Mouse (Mus musculus): ENCODE measurements at regions not wholly inside any gene's neighbourhood (a gene's known extent, or its start where the extent isn't known, plus 50 kb on each side); places are given as distances from the start of the nearest gene placed in this dataset.

DNA sequence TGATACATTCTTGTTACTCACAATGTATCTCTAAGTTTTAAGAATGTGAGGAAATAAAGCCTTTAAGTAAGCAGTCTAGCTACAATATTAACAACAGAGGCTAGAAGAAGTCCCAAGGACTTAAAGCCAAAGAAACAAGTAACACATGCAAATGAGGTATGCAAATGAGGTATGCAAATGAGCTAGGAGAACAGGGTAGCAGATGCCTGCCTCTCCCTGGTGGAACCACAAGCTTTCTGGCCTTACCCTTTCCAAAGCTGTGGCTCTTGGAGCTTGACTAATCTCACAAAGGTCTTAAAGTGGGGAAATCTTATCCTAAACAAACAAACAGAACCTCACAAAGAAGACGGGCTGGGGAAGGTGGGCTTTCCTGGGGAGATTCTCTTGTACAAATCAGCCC, 322.1 kb downstream of the Setd4 start:
- DNase-seq (ENCODE audit: low read depth, low spot score), result peak; percentile 17

GRCm38 (mm10) chr16:93272636-93273035, 331.2 kb downstream of the Setd4 start:
- DNase-seq (ENCODE audit: low read depth, low spot score), result no peak

- DNase-seq (ENCODE audit: low read depth, low spot score), result no peak
Measured at GRCm38 (mm10) chr16:93272146-93272545, 331.7 kb downstream of the Setd4 start.

GRCm38 (mm10) chr16:93264061-93264585, 339.7 kb downstream of the Setd4 start:
- DNase-seq (ENCODE audit: low read depth, low spot score), result no peak

GRCm38 (mm10) chr16:93263141-93263815, 340.6 kb downstream of the Setd4 start:
- no peak for DNase-seq (ENCODE audit: low read depth, low spot score)

- DNase-seq (ENCODE audit: low read depth, low spot score), result peak; percentile 54
Measured at GRCm38 (mm10) chr16:93246825-93247224, 357.0 kb downstream of the Setd4 start.

DNA sequence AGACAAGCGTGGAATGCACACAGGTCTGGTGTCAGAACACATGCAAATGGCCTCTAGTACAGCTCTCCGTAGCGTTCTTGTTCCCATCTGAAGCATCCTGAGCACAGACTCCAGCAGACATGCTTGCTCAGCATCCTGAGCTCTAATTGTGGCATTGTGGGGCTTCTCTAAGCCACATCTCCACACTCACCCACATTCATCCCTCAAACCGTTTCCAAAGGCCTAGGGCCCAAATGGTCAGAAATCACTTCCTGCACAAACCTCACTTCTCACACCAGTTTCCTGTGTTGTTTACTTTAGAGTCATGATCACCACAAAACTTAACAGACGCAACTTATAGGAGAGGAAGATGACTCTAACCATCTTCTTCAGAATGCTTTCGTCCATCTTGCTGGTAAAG, 358.1 kb downstream of the Setd4 start:
- DNase-seq (ENCODE audit: low read depth, low spot score), result no peak

- no peak for DNase-seq (ENCODE audit: low read depth, low spot score)
Measured at GRCm38 (mm10) chr16:93238898-93239297, 365.0 kb downstream of the Setd4 start.

GRCm38 (mm10) chr16:93238326-93238725, 365.5 kb downstream of the Setd4 start:
- no peak for DNase-seq (ENCODE audit: low read depth, low spot score)

DNA sequence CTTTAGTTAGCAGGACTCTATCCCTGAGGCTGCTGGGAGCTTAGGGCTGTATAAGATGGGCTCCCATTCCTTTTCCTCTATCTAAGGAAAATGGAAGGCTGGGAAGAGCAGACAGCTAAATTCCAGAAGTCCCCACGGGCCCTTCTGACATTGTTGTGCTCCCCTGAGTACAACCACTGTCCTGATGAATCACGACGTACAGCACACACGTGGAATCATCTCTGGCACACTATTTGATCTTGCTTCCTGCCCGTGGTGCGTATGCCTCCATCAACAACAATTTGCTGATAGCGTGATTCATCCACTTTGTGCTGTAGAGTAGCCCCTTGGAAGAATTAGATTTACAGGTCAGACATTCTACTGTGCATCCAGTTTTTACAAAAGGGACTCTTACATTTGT, 378.2 kb downstream of the Setd4 start:
- DNase-seq (ENCODE audit: low read depth, low spot score), result no peak

- no peak for DNase-seq (ENCODE audit: low read depth, low spot score)
Measured at GRCm38 (mm10) chr16:93225196-93225595, 378.7 kb downstream of the Setd4 start.

GRCm38 (mm10) chr16:93219731-93220130, 384.1 kb downstream of the Setd4 start:
- DNase-seq (ENCODE audit: low read depth, low spot score), result no peak

DNA sequence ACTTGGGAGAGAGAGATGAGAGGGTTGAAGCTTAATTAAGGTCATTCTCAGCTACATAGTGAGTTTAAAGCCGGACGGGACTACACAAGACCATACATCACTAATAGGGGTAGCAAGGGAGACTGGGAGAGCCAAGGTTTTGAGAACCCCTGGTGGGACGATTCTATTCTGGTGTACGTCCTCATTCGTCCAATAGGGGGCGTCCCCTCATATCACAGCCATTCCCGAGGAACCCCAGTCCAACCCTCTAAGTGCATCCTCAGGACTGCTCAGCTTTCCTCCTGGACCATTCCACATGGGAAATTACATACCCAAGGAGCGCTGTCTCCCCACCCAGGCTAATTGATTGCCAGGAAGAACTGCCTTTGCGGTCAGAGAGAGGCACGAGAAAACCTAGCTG, 385.5 kb downstream of the Setd4 start:
- no peak for DNase-seq (ENCODE audit: low read depth, low spot score)

DNA sequence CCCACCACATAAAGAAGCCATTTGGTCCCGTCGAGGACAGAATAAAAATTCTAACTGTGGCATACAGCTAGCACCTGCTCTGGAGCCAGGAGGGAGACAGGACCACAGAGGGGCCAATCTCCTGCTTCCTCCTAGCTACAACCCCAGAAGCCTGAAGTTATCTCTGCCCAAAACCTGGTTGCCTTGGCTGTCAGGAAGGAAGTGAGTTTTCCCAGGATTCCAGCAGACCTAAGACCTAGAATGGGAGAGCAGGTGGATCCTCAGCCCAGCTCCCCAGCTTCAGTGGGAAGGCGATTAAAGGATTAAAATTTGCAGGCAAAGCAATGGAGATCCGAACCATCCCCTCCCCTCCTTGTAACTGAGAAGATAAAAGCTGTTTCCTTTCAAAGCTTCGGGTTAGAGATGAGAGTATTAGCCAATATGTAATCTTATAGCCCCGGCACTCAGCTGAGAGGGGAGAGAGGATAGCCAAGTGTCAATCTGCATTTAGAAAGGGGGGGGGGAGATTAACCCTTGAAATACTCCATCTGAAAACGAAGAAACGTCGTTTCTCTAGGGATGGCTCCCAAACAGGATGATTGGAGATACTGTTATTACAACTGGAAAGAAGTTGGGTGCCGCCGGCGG, 386.1 kb downstream of the Setd4 start:
- no peak for DNase-seq (ENCODE audit: low read depth, low spot score)

DNA sequence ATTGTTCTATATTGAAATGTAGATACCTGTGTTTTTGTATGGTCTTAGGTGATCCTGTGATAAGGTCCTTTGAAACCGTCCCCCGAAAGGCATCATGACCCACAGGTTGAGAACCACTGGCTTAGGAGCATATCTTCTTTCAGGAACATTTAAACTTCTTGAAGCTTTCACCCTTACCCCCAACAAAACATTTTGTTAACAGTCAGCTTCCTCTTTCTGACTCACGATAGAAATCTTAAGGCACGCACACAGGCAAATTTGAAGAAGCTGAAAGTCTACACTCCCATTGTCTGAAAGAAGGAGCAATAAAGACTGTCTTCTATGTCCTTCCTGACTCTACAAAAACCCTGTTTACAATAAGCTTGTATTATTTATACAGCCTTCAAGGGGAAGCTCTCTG, 388.2 kb downstream of the Setd4 start:
- DNase-seq (ENCODE audit: low read depth, low spot score), result no peak

DNA sequence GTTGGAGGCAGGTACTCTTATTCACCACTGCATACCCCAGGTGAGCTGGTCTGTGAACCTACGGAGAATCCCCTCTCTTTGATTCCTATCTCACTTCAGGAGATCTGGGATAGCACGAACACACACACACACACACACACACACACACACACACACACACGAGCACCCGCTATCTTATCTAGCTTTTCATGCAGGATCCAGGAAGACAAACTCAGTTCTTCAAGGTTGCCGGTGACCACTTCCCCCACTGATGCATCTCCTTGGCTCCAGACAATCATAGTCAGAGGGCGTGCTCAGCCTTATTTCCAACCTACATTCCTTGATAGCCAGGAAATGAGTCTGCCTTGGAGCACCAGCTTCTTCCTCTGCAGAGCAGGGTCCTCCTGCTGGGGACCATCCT, 387.7 kb upstream of the Runx1 start:
- no peak for DNase-seq (ENCODE audit: low read depth, low spot score)

DNA sequence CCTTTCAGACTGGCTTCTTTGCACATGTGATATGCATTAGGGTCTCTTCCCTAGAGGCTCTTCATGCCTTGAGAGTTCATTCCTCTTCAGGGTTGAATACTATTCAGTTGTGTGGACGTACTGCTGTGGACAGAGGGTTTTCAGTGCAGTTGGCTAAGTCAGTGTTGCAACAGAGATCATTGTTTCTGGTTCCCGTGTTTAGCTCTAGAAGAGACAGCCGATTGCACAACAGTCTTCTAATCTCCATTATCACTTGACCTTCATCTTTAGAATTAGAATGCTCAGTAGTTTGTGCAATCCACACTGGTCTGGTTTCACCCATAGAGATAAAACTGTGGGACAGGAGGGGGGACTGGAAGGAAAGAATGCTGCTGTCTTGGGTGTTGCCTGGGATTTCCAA, 381.7 kb upstream of the Runx1 start:
- DNase-seq (ENCODE audit: low read depth, low spot score), result no peak

- DNase-seq (ENCODE audit: low read depth, low spot score), result no peak
Measured at GRCm38 (mm10) chr16:93207217-93207616, 381.3 kb upstream of the Runx1 start.

DNA sequence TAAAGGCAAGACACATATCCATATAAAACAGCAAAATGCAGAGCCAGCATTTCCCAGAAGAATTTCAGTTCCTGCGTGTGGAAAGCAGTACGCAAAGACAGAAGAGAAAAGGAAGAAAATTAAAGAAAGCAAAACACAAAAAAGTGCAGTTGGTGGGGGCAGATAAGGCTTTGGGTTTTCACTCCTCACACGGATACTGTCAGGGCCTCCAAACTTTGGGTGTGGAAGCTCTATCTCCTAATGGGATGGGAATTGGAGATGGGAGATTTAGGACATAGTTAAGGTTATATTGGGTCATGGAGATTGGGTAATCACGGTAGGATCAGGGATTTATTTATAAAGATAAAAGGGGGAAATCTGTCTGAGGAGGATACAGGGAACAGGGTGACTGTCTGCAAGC, 380.4 kb upstream of the Runx1 start:
- DNase-seq (ENCODE audit: low read depth, low spot score), result no peak

DNA sequence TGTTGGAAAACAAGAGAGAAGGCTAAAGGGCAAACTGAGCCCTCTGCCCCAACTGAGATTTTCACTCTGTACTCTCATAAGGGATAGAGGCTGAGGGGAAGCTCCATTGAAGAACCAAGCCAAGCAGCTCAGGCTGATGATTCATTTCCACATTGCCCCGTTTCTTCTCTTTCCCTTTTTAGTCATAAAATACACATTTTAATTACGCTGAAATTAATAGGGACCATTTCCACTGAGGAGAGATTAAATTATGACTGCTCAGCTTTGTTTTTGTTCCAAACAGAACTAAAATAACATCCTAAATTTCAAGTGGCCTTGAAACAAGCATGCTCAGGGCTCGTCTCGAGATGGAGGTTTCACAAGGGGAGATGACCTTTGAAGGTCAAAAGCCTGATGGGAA, 378.7 kb upstream of the Runx1 start:
- DNase-seq (ENCODE audit: low read depth, low spot score), result peak; percentile 13

DNA sequence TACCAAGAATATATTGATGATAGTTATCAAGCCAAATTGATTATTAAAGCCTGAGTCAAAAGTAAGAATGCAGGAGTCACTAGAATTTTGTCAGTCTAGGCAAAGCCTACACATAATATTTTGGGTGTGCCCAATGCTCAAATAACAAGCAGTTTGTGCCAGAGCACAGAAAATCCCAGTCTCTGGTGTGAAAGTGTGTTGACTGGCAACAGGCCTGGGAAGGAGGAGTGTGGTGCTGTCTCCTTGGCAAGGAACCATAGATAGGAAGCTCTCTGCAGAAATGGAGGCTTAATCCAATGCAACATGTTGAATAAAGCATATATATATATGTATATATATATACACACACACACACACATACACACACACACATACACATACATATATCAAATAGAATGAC, 376.6 kb upstream of the Runx1 start:
- peak; percentile 38 for DNase-seq (ENCODE audit: low read depth, low spot score)

GRCm38 (mm10) chr16:93197300-93197699, 371.4 kb upstream of the Runx1 start:
- DNase-seq (ENCODE audit: low read depth, low spot score), result no peak

GRCm38 (mm10) chr16:93193921-93194481, 368.1 kb upstream of the Runx1 start:
- peak; percentile 29 for DNase-seq (ENCODE audit: low read depth, low spot score)

All from brain, adult 2 months (tissue).